Mouse (Mus musculus): ENCODE measurements around the gene Slc8a1. TPM values are rescaled to one million over a fixed set of nuclear protein-coding genes. Genes with fewer than 3 reads are reported as not detected.

The Slc8a1 gene
- total and polyA plus RNA-seq, 3 experiments: not detected

DNA sequence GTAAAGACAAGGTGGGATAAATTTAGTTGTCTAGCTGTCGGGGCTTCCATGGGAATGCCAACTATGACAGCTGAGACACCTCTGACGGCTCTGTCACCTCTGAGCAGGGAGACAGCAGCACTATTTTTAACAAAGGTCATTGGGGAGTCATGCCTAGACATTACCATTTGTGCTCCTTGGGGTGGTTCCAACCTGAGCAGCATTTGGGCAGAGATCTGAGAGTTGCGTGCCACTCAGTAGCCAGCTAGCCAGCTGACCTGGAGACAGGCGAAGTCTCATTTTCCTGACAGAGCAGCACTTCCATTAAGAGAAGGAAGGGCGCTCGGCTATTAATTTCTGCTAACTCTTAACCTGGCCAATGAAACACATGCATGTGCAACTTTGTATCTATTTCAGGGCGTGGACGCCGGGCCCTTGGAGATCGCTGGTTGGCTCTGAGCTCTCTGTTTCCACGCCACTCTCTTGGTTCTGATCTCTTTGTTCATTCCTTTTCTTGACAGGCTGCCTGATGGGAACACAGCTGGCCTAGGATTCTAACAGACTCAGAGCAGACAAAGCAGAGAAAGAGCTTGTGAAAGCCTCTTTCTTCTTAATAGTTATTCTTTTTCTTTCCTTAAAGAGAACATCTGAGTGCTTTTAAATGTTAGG is 256.2 kb downstream of the Slc8a1 start:
- DNase-seq (ENCODE audit: extremely low read depth): no peak
- dilution Hi-C loops (cut with MboI; ENCODE audit: extremely low pct_ligation_motif_present, extremely low pct_unique_long_range_greater_than_20kb, low sequenced_read_pairs): no loop called here
- in situ Hi-C loops (cut with MboI; ENCODE audit: low pct_ligation_motif_present, low pct_unique_long_range_greater_than_20kb, low sequenced_read_pairs): no loop called here
- peaks cover 49% of the 10 kb centered on the region for H3K9me3 ChIP-seq (replicated peaks; ENCODE audit: low read length)
- H3K4me1 ChIP-seq (ENCODE audit: control insufficient read depth in 1 of 2, insufficient read depth in 2 of 2): no peaks in the 10 kb centered on the region
- no peaks in the 10 kb centered on the region for H3K79me2 ChIP-seq (replicated peaks; ENCODE audit: control insufficient read depth, extremely low read depth, insufficient read depth, poor library complexity, severe bottlenecking)
- no peak overlapping the region for H3K4me2 ChIP-seq (ENCODE audit: insufficient read depth, low read depth, poor library complexity, severe bottlenecking)
- no peaks in the 10 kb centered on the region for H3K27me3 ChIP-seq (replicated peaks)
- H3K4me3 ChIP-seq (replicated peaks in 1 of 3; ENCODE audit: low read depth in 2 of 3, low read length in 2 of 3, poor library complexity in 1 of 3): no peak overlapping the region
- H3K36me3 ChIP-seq (replicated peaks in 1 of 2; ENCODE audit: control insufficient read depth in 1 of 2, insufficient read depth in 1 of 2, low read length in 1 of 2): no peaks in the 10 kb centered on the region
- TF ChIP-seq POLR2AphosphoS2 (IDR thresholded peaks at IDR 0.05; ENCODE audit: low read depth, low read length) (no peak), MAX (IDR thresholded peaks at IDR 0.05; ENCODE audit: low read length) (no peak), ZNF384 (IDR thresholded peaks at IDR 0.05; ENCODE audit: low read depth, low read length) (no peak), CHD2 (IDR thresholded peaks at IDR 0.05; ENCODE audit: low read length) (no peak), PAX5 (IDR thresholded peaks at IDR 0.05; ENCODE audit: low read length) (no peak), HCFC1 (IDR thresholded peaks at IDR 0.05; ENCODE audit: low read depth, low read length) (no peak), JUND (conservative IDR thresholded peaks at IDR 0.05; ENCODE audit: low read depth, low read length) (no peak)
- H3K27ac ChIP-seq (ENCODE audit: insufficient read depth, low read depth): no peak overlapping the region
- H3K9ac ChIP-seq (ENCODE audit: insufficient read depth, low read depth): no peak overlapping the region

DNA sequence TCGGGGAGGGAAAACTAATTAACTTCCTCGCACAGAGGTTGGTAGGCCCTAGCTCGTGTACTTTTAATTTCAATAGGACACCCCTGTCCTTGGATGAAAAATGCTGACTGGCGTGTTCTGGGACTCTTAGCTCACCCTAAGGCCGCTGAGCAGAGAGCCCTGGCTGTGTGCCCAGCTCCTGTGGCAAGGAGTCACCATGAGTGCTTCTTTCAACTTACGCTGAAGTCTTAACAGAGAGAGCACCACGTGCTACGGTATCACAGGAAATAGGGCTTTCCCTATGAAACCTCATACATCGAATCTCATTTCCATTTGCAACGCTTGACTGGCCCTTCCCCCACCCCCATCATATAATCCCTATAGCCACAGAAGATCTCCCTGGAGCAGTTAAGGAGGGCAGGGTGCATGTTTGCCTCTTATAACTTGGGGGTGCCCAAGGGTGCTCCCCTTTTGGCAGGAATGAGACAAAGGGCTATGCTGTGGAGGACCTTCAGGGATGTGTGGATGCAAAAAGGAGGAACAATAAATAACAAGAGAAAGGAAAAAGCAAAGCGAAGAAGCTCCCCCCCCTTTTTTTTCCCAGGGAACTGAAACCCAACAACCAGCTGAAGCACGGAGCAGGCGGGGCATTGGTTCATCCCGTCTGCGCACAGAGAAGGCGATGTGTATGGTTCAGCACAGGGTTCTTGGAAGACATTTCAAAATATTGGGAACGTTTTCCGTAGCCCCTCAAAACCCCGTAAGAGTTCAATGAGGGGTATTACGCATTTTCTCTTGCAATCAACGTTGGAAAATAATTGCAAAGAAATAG is 257.6 kb downstream of the Slc8a1 start:
- H3K79me2 ChIP-seq (replicated peaks; ENCODE audit: control insufficient read depth, extremely low read depth, insufficient read depth, poor library complexity, severe bottlenecking): no peaks in the 10 kb centered on the region
- no peaks in the 10 kb centered on the region for H3K27me3 ChIP-seq (replicated peaks)
- peaks cover 49% of the 10 kb centered on the region for H3K9me3 ChIP-seq (replicated peaks; ENCODE audit: low read length)
- no peaks in the 10 kb centered on the region for H3K4me1 ChIP-seq (ENCODE audit: control insufficient read depth in 1 of 2, insufficient read depth in 2 of 2)
- TF ChIP-seq MAFK (IDR thresholded peaks at IDR 0.05; ENCODE audit: insufficient replicate concordance, low read length) (no peak), PAX5 (IDR thresholded peaks at IDR 0.05; ENCODE audit: low read length) (no peak), NELFE (IDR thresholded peaks at IDR 0.05; ENCODE audit: low read depth, low read length) (no peak), UBTF (IDR thresholded peaks at IDR 0.05; ENCODE audit: low read depth, low read length) (no peak), ZMIZ1 (IDR thresholded peaks at IDR 0.05; ENCODE audit: low read depth, low read length) (no peak), GABPA (IDR thresholded peaks at IDR 0.05; ENCODE audit: insufficient replicate concordance, low read depth, low read length) (no peak), ELF1 (IDR thresholded peaks at IDR 0.05; ENCODE audit: low read depth, low read length) (no peak), E2F4 (IDR thresholded peaks at IDR 0.05; ENCODE audit: insufficient replicate concordance, low read depth, low read length) (no peak), ZNF384 (IDR thresholded peaks at IDR 0.05; ENCODE audit: low read depth, low read length) (no peak), CHD2 (IDR thresholded peaks at IDR 0.05; ENCODE audit: low read length) (no peak), POLR2AphosphoS2 (IDR thresholded peaks at IDR 0.05; ENCODE audit: low read depth, low read length) (no peak), TBP (conservative IDR thresholded peaks at IDR 0.05; ENCODE audit: low read depth, low read length) (no peak), TCF12 (IDR thresholded peaks at IDR 0.05; ENCODE audit: low read depth, low read length) (no peak), JUND (conservative IDR thresholded peaks at IDR 0.05; ENCODE audit: low read depth, low read length) (no peak), RCOR1 (conservative IDR thresholded peaks at IDR 0.05; ENCODE audit: low read depth, low read length) (no peak), SIN3A (IDR thresholded peaks at IDR 0.05; ENCODE audit: low read length) (no peak)
- dilution Hi-C loops (cut with MboI; ENCODE audit: extremely low pct_ligation_motif_present, extremely low pct_unique_long_range_greater_than_20kb, low sequenced_read_pairs) (no loop called here), in situ Hi-C loops (cut with MboI; ENCODE audit: low pct_ligation_motif_present, low pct_unique_long_range_greater_than_20kb, low sequenced_read_pairs) (no loop called here)
- no peak overlapping the region for H3K4me2 ChIP-seq (ENCODE audit: insufficient read depth, low read depth, poor library complexity, severe bottlenecking)
- no peak overlapping the region for H3K9ac ChIP-seq (ENCODE audit: insufficient read depth, low read depth)
- H3K36me3 ChIP-seq (replicated peaks in 1 of 2; ENCODE audit: control insufficient read depth in 1 of 2, insufficient read depth in 1 of 2, low read length in 1 of 2): no peaks in the 10 kb centered on the region
- H3K4me3 ChIP-seq (replicated peaks in 1 of 3; ENCODE audit: low read depth in 2 of 3, low read length in 2 of 3, poor library complexity in 1 of 3): no peak overlapping the region
- no peak for DNase-seq (ENCODE audit: extremely low read depth)
- H3K27ac ChIP-seq (ENCODE audit: insufficient read depth, low read depth): no peak overlapping the region
